ENCODE assay signal across 13 mouse cellular contexts in the genomic region with DNA sequence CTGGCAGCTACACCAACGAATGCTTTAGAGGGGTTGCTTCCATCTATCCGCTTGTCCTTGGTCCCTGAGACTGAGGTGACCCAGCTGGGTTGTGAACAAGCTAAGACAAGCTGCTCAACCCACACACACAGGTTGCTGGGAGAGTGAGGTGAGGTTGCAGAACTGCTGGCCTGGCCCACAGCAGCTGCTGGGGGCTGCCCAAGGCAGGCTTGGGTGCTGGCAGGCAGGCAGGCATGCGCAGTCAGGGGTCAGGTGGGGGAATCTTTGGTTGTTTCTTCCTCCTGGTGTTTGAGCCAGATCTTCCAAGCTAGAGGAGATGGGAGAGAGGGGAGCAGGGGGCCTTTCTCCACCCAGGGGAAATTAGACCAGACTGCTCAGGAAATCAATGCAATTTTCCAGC. TPM values are rescaled to one million over a fixed set of nuclear protein-coding genes. Genes with fewer than 3 reads are reported as not detected.
DNase-seq lines count a peak whose midpoint lies in the region; ATAC-seq and TF ChIP-seq lines count a peak whose summit lies in the region.
"Had no signal": no experiment of that assay in that cellular context is flagged by ENCODE, and none has a peak within 500 bp of the region (broad histone marks: within the 10 kb centered on the region; RNA-seq: fewer than 3 reads in every experiment).

No protein-coding gene starts in this region.

- H3K9ac ChIP-seq in heart, adult 2 months (ENCODE audit: low read depth, low read length), result no peak overlapping the region
- H3K9ac ChIP-seq in stomach, embryonic 15.5 days, result no peak overlapping the region

- no peaks in the 10 kb centered on the region for H3K9me3 ChIP-seq in stomach, embryonic 15.5 days

- no peak for TF ChIP-seq EP300 in heart, adult 2 months (IDR thresholded peaks at IDR 0.05; ENCODE audit: insufficient read depth, low read depth, low read length)

- no peak overlapping the region for H3K4me3 ChIP-seq in heart, adult 2 months
- H3K4me3 ChIP-seq in stomach, embryonic 15.5 days (replicated peaks), result no peak overlapping the region

- intact Hi-C loops in heart, adult 2 months (cut with DNase I), result loop anchor here (5.0 kb wide), 1 partner anchor 78 kb away; the partner anchor contains the start of gene Gjd3

- peak; percentile 24 for DNase-seq in adrenal gland, adult 2 months
- no peak for DNase-seq in adrenal gland, adult 8-10 months
- DNase-seq in heart, postnatal 4 days, result peak; percentile 55
- DNase-seq in heart, adult 2 months, result no peak
- DNase-seq in ovary, postnatal 14 days (ENCODE audit: low spot score), result peak; percentile 55
- no peak for DNase-seq in ovary, postnatal 10 days (ENCODE audit: low spot score)
- DNase-seq in cerebellum, adult 9-11 months, result no peak
- DNase-seq: cerebellum, postnatal 10 days; layer of hippocampus, adult 9-11 months; lung, postnatal 36 days; spleen, adult 18-20 months had no signal

- no peak overlapping the region for H3K4me2 ChIP-seq in stomach, embryonic 15.5 days

- H3K4me1 ChIP-seq in heart, adult 2 months (ENCODE audit: control insufficient read depth, insufficient read depth, low read length), result no peaks in the 10 kb centered on the region; the same call in 1 of the 2 replicates
- H3K4me1 ChIP-seq in stomach, embryonic 15.5 days, result peaks cover 18% of the 10 kb centered on the region

- TF ChIP-seq POLR2A in heart, adult 2 months (IDR thresholded peaks at IDR 0.05; ENCODE audit: insufficient read depth, low read depth, low read length), result no peak

- H3K27ac ChIP-seq in heart, adult 2 months, result no peak overlapping the region
- peak overlapping the region; percentile 36; the same call in 1 of the 2 replicates for H3K27ac ChIP-seq in stomach, embryonic 15.5 days

- no peak for TF ChIP-seq CTCF in heart, adult 2 months (IDR thresholded peaks at IDR 0.05)

- H3K27me3 ChIP-seq in heart, adult 2 months (ENCODE audit: control insufficient read depth, insufficient read depth, low read length), result no peaks in the 10 kb centered on the region
- no peaks in the 10 kb centered on the region for H3K27me3 ChIP-seq in stomach, embryonic 15.5 days (replicated peaks)

- ATAC-seq in stomach, embryonic 15.5 days (ENCODE audit: insufficient read depth, low FRiP score, low read depth), result no peak
- ATAC-seq: inflammation-experienced regulatory T-cells, adult 6 months had no signal

- H3K79me2 ChIP-seq in heart, adult 2 months (replicated peaks; ENCODE audit: control insufficient read depth, insufficient read depth, low read length), result no peaks in the 10 kb centered on the region

- H3K36me3 ChIP-seq in heart, adult 2 months (ENCODE audit: control insufficient read depth, insufficient read depth, low read length), result no peaks in the 10 kb centered on the region
- no peaks in the 10 kb centered on the region for H3K36me3 ChIP-seq in stomach, embryonic 15.5 days

- WGBS in heart, adult 2 months, result 60% methylated on average over 3 of the region's 3 CpGs
- 61% methylated on average over 3 of the region's 3 CpGs for WGBS in stomach, embryonic 15.5 days

RNA-seq across cellular contexts. Expression of gene Igfbp4, which starts 19.4 kb away (rescaled TPM):
- total RNA-seq in adrenal gland, adult 2 months (2021), result 100 to 1,000 TPM in 1 of 2 experiments, 10 to 100 TPM in 1; 93.9 to 147 TPM
- 144 and 247 TPM in 2 replicates for polyA plus RNA-seq in adrenal gland, adult 2 months (2012; rRNA removed)
- 100 to 1,000 TPM in 2 of 4 experiments, 10 to 100 TPM in 2; 84.1 to 133 (median 104) TPM for total RNA-seq in adrenal gland, adult 8-10 months (2022)
- total RNA-seq in heart, postnatal 4 days (2021), result 100 to 1,000 TPM; 204 to 217 TPM
- total RNA-seq in heart, adult 2 months (2021), result 10 to 100 TPM; 81.8 to 84.2 TPM
- polyA plus RNA-seq in heart, adult 2 months (2012; rRNA removed), result 163 and 216 TPM in 2 replicates
- polyA plus RNA-seq in stomach, embryonic 15.5 days (2015; fragmentation: Nextera tagmentation; extraction: Ambion mirVana), result 513 and 558 TPM in 2 replicates

RNA-seq across cellular contexts. Expression of gene Tns4, which starts 28.7 kb away (rescaled TPM):
- total RNA-seq in adrenal gland, adult 2 months (2021), result under 1 TPM; 0.31 to 0.58 TPM
- 0.45 and 1.5 TPM in 2 replicates for polyA plus RNA-seq in adrenal gland, adult 2 months (2012; rRNA removed)
- total RNA-seq in adrenal gland, adult 8-10 months (2022), result 1 to 10 TPM in 1 of 4 experiments, under 1 TPM in 3; 0.28 to 1.3 (median 0.31) TPM
- under 1 TPM in 1 of 2 experiments, not detected in 1; 0.14 TPM for total RNA-seq in heart, postnatal 4 days (2021)
- under 1 TPM; 0.16 to 0.23 TPM for total RNA-seq in heart, adult 2 months (2021)
- polyA plus RNA-seq in heart, adult 2 months (2012; rRNA removed), result 0.49 and 1.1 TPM in 2 replicates
- polyA plus RNA-seq in stomach, embryonic 15.5 days (2015; fragmentation: Nextera tagmentation; extraction: Ambion mirVana), result 1.4 and 1.5 TPM in 2 replicates

RNA-seq across cellular contexts. Expression of gene Top2a, which starts 36.4 kb away (rescaled TPM):
- total RNA-seq in adrenal gland, adult 2 months (2021), result 1 to 10 TPM; 4.1 to 8.1 TPM
- polyA plus RNA-seq in adrenal gland, adult 2 months (2012; rRNA removed), result 0.28 and 0.29 TPM in 2 replicates
- 1 to 10 TPM; 3.1 to 8.3 (median 6.1) TPM for total RNA-seq in adrenal gland, adult 8-10 months (2022)
- total RNA-seq in heart, postnatal 4 days (2021), result 100 to 1,000 TPM; 174 to 191 TPM
- total RNA-seq in heart, adult 2 months (2021), result 1 to 10 TPM; 1.4 to 2.3 TPM
- polyA plus RNA-seq in heart, adult 2 months (2012; rRNA removed), result 0.27 and 0.56 TPM in 2 replicates
- polyA plus RNA-seq in stomach, embryonic 15.5 days (2015; fragmentation: Nextera tagmentation; extraction: Ambion mirVana), result 211 and 217 TPM in 2 replicates

Comparison
In these comparisons a context has a peak if more than half of its experiments do, and no peak if none do; other contexts are left out.
1. DNase-seq: peak in adrenal gland, adult 2 months (single experiment), heart, postnatal 4 days (single experiment) and ovary, postnatal 14 days (single experiment); none in adrenal gland, adult 8-10 months (single experiment), heart, adult 2 months (0 of 2), ovary, postnatal 10 days (single experiment) and cerebellum, adult 9-11 months (single experiment).
2. RNA of gene Top2a, which starts 36.4 kb away (total RNA-seq): 174 to 191 TPM in heart, postnatal 4 days; 4.1 to 8.1 TPM in adrenal gland, adult 2 months, 3.1 to 8.3 TPM in adrenal gland, adult 8-10 months and 1.4 to 2.3 TPM in heart, adult 2 months; every median in the first group is over 10 times any median in the second.